Mouse (Mus musculus): ENCODE measurements around the gene Fbxl17. TPM values are rescaled to one million over a fixed set of nuclear protein-coding genes. Genes with fewer than 3 reads are reported as not detected.

The Fbxl17 gene
- total and polyA plus RNA-seq, 3 experiments, result 5.0 to 9.7 TPM; not detected in 1

DNA sequence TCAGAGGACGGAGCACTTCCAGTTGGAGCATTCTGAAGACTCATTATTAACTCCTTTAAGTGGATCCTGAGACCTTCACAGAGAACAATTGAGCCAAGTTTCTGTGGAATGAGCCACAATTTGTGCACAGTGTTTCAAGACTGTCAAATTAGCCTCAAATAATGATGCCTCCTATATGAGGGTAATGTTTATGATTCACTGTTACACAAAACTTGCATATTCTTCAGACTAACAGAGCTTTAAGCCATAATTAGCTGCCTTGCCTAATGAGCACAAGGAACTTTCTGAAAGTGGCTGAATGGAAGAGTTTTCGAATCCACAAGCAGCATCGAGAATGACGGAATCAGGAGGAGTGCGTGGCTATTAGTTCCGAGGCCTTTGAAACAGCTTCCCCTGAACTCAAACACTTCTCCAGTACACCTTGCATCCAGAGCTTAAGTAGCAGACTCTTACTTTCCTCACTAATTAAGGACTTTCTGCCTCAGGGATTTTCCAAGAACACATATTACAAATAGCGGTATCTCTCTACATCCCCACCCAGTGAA is 389.5 kb downstream of the Fbxl17 start:
- H3K4me3 ChIP-seq (ENCODE audit: control insufficient read depth in 1 of 2, insufficient read depth in 1 of 2, low read depth in 2 of 2, low read length in 2 of 2), result no peak overlapping the region
- no peaks in the 10 kb centered on the region for H3K79me2 ChIP-seq (ENCODE audit: control insufficient read depth, insufficient read depth, low read length, poor library complexity)
- H3K36me3 ChIP-seq (ENCODE audit: control insufficient read depth in 1 of 2, insufficient read depth in 2 of 2, low read length in 2 of 2), result no peaks in the 10 kb centered on the region
- H3K27me3 ChIP-seq (ENCODE audit: control insufficient read depth in 1 of 2, insufficient read depth in 2 of 2, low read length in 2 of 2), result no peaks in the 10 kb centered on the region
- no peaks in the 10 kb centered on the region for H3K9me3 ChIP-seq (replicated peaks; ENCODE audit: insufficient read depth, low read length)
- H3K4me1 ChIP-seq (ENCODE audit: control insufficient read depth in 1 of 2, insufficient read depth in 2 of 2, low read length in 2 of 2), result no peaks in the 10 kb centered on the region
- DNase-seq (ENCODE audit: low read depth, low spot score), result no peak
- H3K27ac ChIP-seq (ENCODE audit: control insufficient read depth, low read depth, low read length), result no peak overlapping the region
- H3K9ac ChIP-seq (ENCODE audit: control insufficient read depth, low read depth, low read length, poor library complexity, severe bottlenecking), result no peak overlapping the region
- no peak for TF ChIP-seq CHD1 (IDR thresholded peaks at IDR 0.05; ENCODE audit: low read depth, low read length)
- TF ChIP-seq JUND (IDR thresholded peaks at IDR 0.05; ENCODE audit: low read depth, low read length), result no peak
- TF ChIP-seq SIN3A (IDR thresholded peaks at IDR 0.05; ENCODE audit: low read length), result no peak
- no peak for TF ChIP-seq MAZ (IDR thresholded peaks at IDR 0.05; ENCODE audit: low read depth, low read length)

DNA sequence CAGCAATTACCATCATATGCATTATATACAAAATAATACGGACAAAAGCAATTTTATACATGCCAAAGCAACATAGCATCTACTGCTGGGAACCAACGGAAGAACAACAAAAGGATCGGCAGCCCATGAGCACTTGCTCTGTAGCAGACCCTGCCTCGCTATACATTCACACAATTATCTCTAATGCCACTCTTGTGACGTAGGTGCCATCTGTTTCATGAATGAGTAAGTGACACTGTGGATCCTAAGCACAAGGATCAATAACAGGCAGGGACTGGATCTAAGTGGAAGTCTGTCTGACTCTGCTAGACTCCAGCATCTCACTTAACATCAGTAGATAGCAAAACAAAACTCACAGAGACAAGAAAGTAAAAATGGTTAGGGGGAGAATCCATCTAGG is 391.8 kb downstream of the Fbxl17 start:
- Histone ChIP-seq H3K9ac (ENCODE audit: control insufficient read depth, low read depth, low read length, poor library complexity, severe bottlenecking) (no peak overlapping the region), H3K36me3 (ENCODE audit: control insufficient read depth in 1 of 2, insufficient read depth in 2 of 2, low read length in 2 of 2) (no peaks in the 10 kb centered on the region), H3K27me3 (ENCODE audit: control insufficient read depth in 1 of 2, insufficient read depth in 2 of 2, low read length in 2 of 2) (no peaks in the 10 kb centered on the region), H3K27ac (ENCODE audit: control insufficient read depth, low read depth, low read length) (no peak overlapping the region), H3K79me2 (ENCODE audit: control insufficient read depth, insufficient read depth, low read length, poor library complexity) (no peaks in the 10 kb centered on the region), H3K9me3 (replicated peaks; ENCODE audit: insufficient read depth, low read length) (no peaks in the 10 kb centered on the region), H3K4me1 (ENCODE audit: control insufficient read depth in 1 of 2, insufficient read depth in 2 of 2, low read length in 2 of 2) (no peaks in the 10 kb centered on the region), H3K4me3 (ENCODE audit: control insufficient read depth in 1 of 2, insufficient read depth in 1 of 2, low read depth in 2 of 2, low read length in 2 of 2) (no peak overlapping the region)
- TF ChIP-seq GATA1 (IDR thresholded peaks at IDR 0.05; ENCODE audit: low read depth, low read length), result no peak
- no peak for TF ChIP-seq USF1 (IDR thresholded peaks at IDR 0.05; ENCODE audit: low read depth, low read length)
- no peak for TF ChIP-seq ZNF384 (IDR thresholded peaks at IDR 0.05; ENCODE audit: low read depth, low read length)
- TF ChIP-seq CHD1 (IDR thresholded peaks at IDR 0.05; ENCODE audit: low read depth, low read length), result no peak
- TF ChIP-seq BHLHE40 (IDR thresholded peaks at IDR 0.05; ENCODE audit: borderline replicate concordance, low read depth, low read length), result no peak
- TF ChIP-seq MXI1 (IDR thresholded peaks at IDR 0.05; ENCODE audit: low read depth, low read length), result no peak
- no peak for TF ChIP-seq HCFC1 (IDR thresholded peaks at IDR 0.05; ENCODE audit: low read depth, low read length)
- no peak for TF ChIP-seq NELFE (IDR thresholded peaks at IDR 0.05; ENCODE audit: low read depth, low read length)
- TF ChIP-seq TCF12 (IDR thresholded peaks at IDR 0.05; ENCODE audit: low read depth, low read length), result no peak
- TF ChIP-seq CTCF (IDR thresholded peaks at IDR 0.05 in 2 of 3, conservative IDR thresholded peaks at IDR 0.05 in 1 of 3; ENCODE audit: control insufficient read depth in 1 of 3, insufficient read depth in 1 of 3, low read depth in 2 of 3, low read length in 3 of 3, poor library complexity in 1 of 3, severe bottlenecking in 1 of 3), result no peak
- no peak for TF ChIP-seq POLR2AphosphoS2 (IDR thresholded peaks at IDR 0.05; ENCODE audit: low read length)
- TF ChIP-seq CHD2 (IDR thresholded peaks at IDR 0.05; ENCODE audit: low read length), result no peak
- TF ChIP-seq RAD21 (IDR thresholded peaks at IDR 0.05; ENCODE audit: low read depth, low read length), result no peak
- TF ChIP-seq RCOR1 (IDR thresholded peaks at IDR 0.05; ENCODE audit: low read depth, low read length), result no peak
- no peak for TF ChIP-seq USF2 (IDR thresholded peaks at IDR 0.05; ENCODE audit: borderline replicate concordance in 1 of 2, insufficient read depth in 1 of 2, low read depth in 1 of 2, low read length in 2 of 2)
- DNase-seq (ENCODE audit: low read depth, low spot score), result no peak

All from MEL (cell line).